13 mouse cellular contexts compared by ENCODE assay signal in the genomic region with DNA sequence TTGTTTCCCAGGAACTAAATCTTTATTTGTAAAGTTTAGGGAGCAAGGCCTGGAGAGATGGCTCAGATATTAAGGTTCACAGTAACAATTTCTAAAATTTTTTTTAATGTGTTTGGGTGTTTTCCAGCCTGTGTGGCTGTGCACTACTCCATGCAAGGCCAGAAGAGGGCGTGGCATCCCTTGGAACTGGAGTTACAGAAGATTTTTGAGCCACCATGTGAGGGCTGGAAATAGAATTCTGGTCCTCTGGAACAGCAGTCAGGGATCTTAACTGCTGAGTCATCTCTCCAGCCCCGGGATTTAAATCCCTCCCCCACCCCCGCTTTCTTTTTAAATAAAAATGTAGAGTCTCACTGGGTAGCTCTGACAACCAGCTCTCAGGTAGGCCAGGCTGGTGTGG. TPM values are rescaled to one million over a fixed set of nuclear protein-coding genes. Genes with fewer than 3 reads are reported as not detected.
DNase-seq lines count a peak whose midpoint lies in the region; ATAC-seq and TF ChIP-seq lines count a peak whose summit lies in the region.
"Had no signal": no experiment of that assay in that cellular context is flagged by ENCODE, and none has a peak within 500 bp of the region (broad histone marks: within the 10 kb centered on the region; RNA-seq: fewer than 3 reads in every experiment).

No protein-coding gene starts in this region.

- TF ChIP-seq CTCF in kidney, postnatal 0 days (IDR thresholded peaks at IDR 0.05; ENCODE audit: low read depth) = peak; percentile 27; the same call in 1 of the 2 replicates

- 0 out of 2 replicates have a peak overlapping the region, but pooled peaks have one; percentile 0 for H3K27ac ChIP-seq in embryonic facial prominence, embryonic 14.5 days (replicated peaks; ENCODE audit: low read depth, low read length)
- no peak overlapping the region for H3K27ac ChIP-seq in embryonic facial prominence, embryonic 10.5 days (replicated peaks)
- H3K27ac ChIP-seq in kidney, postnatal 0 days = peak overlapping the region; percentile 37
- H3K27ac ChIP-seq: forebrain, embryonic 12.5 days; limb, embryonic 13.5 days had no signal

- WGBS in embryonic facial prominence, embryonic 14.5 days = 48% methylated on average over 3 of the region's 3 CpGs
- WGBS in embryonic facial prominence, embryonic 10.5 days = 50% methylated on average over 3 of the region's 3 CpGs
- 36% methylated on average over 3 of the region's 3 CpGs for WGBS in kidney, postnatal 0 days

- H3K9ac ChIP-seq in embryonic facial prominence, embryonic 14.5 days (ENCODE audit: low read depth, low read length) = no peak overlapping the region
- H3K9ac ChIP-seq in kidney, postnatal 0 days (ENCODE audit: low read depth, low read length) = no peak overlapping the region
- H3K9ac ChIP-seq: forebrain, embryonic 12.5 days had no signal

- H3K4me3 ChIP-seq in embryonic facial prominence, embryonic 14.5 days (ENCODE audit: low read depth, low read length) = no peak overlapping the region
- H3K4me3 ChIP-seq in embryonic facial prominence, embryonic 10.5 days = no peak overlapping the region
- no peak overlapping the region for H3K4me3 ChIP-seq in kidney, postnatal 0 days (replicated peaks; ENCODE audit: low read depth, low read length)
- H3K4me3 ChIP-seq: forebrain, embryonic 12.5 days; limb, embryonic 13.5 days had no signal

- H3K36me3 ChIP-seq in embryonic facial prominence, embryonic 14.5 days (ENCODE audit: control insufficient read depth, insufficient read depth, low read length) = no peaks in the 10 kb centered on the region
- H3K36me3 ChIP-seq in embryonic facial prominence, embryonic 10.5 days (replicated peaks) = no peaks in the 10 kb centered on the region
- no peaks in the 10 kb centered on the region for H3K36me3 ChIP-seq in kidney, postnatal 0 days (ENCODE audit: insufficient read depth, low read length)
- H3K36me3 ChIP-seq: forebrain, embryonic 12.5 days; limb, embryonic 13.5 days had no signal

- H3K27me3 ChIP-seq in embryonic facial prominence, embryonic 14.5 days (replicated peaks; ENCODE audit: control insufficient read depth, insufficient read depth, low read length) = 0 out of 2 replicates have a peak, but pooled peaks cover 5% of the 10 kb centered on the region
- H3K27me3 ChIP-seq in embryonic facial prominence, embryonic 10.5 days (replicated peaks; ENCODE audit: low read depth, poor library complexity, severe bottlenecking) = peaks cover 51% of the 10 kb centered on the region
- no peaks in the 10 kb centered on the region for H3K27me3 ChIP-seq in kidney, postnatal 0 days (ENCODE audit: insufficient read depth, low read length)

- H3K4me1 ChIP-seq in embryonic facial prominence, embryonic 14.5 days (ENCODE audit: control insufficient read depth, insufficient read depth, low read length) = peaks cover 14% of the 10 kb centered on the region
- peaks cover 29% of the 10 kb centered on the region for H3K4me1 ChIP-seq in embryonic facial prominence, embryonic 10.5 days
- peaks cover 15% of the 10 kb centered on the region; the same call in 1 of the 2 replicates for H3K4me1 ChIP-seq in kidney, postnatal 0 days (replicated peaks; ENCODE audit: insufficient read depth, low read length)

- H3K9me3 ChIP-seq in embryonic facial prominence, embryonic 14.5 days (ENCODE audit: control insufficient read depth, low read length) = no peaks in the 10 kb centered on the region
- H3K9me3 ChIP-seq in embryonic facial prominence, embryonic 10.5 days = no peaks in the 10 kb centered on the region
- H3K9me3 ChIP-seq in kidney, postnatal 0 days (replicated peaks; ENCODE audit: low read length) = no peaks in the 10 kb centered on the region
- H3K9me3 ChIP-seq: forebrain, embryonic 12.5 days; limb, embryonic 13.5 days had no signal

- H3K4me2 ChIP-seq in embryonic facial prominence, embryonic 14.5 days (ENCODE audit: low read depth, low read length) = no peak overlapping the region
- no peak overlapping the region for H3K4me2 ChIP-seq in kidney, postnatal 0 days (ENCODE audit: low read length)
- H3K4me2 ChIP-seq: forebrain, embryonic 12.5 days had no signal

- DNase-seq in embryonic facial prominence, embryonic 14.5 days (ENCODE audit: low spot score) = peak; percentile 49
- DNase-seq in embryonic facial prominence, embryonic 10.5 days (ENCODE audit: low spot score) = no peak
- DNase-seq in kidney, postnatal 0 days (ENCODE audit: low spot score) = peak; percentile 49
- no peak for DNase-seq in kidney, postnatal 10 days
- peak; percentile 94 for DNase-seq in NIH3T3 (ENCODE audit: low read depth)
- peak; percentile 24 for DNase-seq in lung, postnatal 14 days
- DNase-seq in layer of hippocampus, postnatal 36 days = no peak
- no peak for DNase-seq in frontal cortex, postnatal 14 days (ENCODE audit: low spot score in 2 of 2)
- DNase-seq: right cerebral cortex, postnatal 14 days had no signal

- no peak for ATAC-seq in embryonic facial prominence, embryonic 14.5 days (ENCODE audit: low read depth)
- ATAC-seq in kidney, postnatal 0 days (replicated peaks; ENCODE audit: low FRiP score, low read depth) = no peak

RNA-seq across cellular contexts. Expression of a gene that starts 1.4 kb away (rescaled TPM):
- polyA plus RNA-seq in embryonic facial prominence, embryonic 14.5 days (2014; fragmentation: Nextera tagmentation; extraction: Ambion mirVana) = 27.1 and 30.3 TPM in 2 replicates
- polyA plus RNA-seq in embryonic facial prominence, embryonic 10.5 days (2016; fragmentation: Nextera tagmentation; extraction: Ambion mirVana) = 5.0 and 5.4 TPM in 2 replicates
- 28.0 and 35.5 TPM in 2 replicates for polyA plus RNA-seq in kidney, postnatal 0 days (2015; fragmentation: Nextera tagmentation; extraction: Ambion mirVana)
- total RNA-seq in layer of hippocampus, postnatal 36 days (2021) = 10 to 100 TPM; 20.4 to 22.2 TPM

RNA-seq across cellular contexts. Expression of a gene that starts 15.4 kb away (rescaled TPM):
- polyA plus RNA-seq in embryonic facial prominence, embryonic 14.5 days (2014; fragmentation: Nextera tagmentation; extraction: Ambion mirVana) = 216 and 228 TPM in 2 replicates
- polyA plus RNA-seq in embryonic facial prominence, embryonic 10.5 days (2016; fragmentation: Nextera tagmentation; extraction: Ambion mirVana) = 453 and 489 TPM in 2 replicates
- 131 and 149 TPM in 2 replicates for polyA plus RNA-seq in kidney, postnatal 0 days (2015; fragmentation: Nextera tagmentation; extraction: Ambion mirVana)
- 100 to 1,000 TPM; 216 to 229 TPM for total RNA-seq in layer of hippocampus, postnatal 36 days (2021)

RNA-seq across cellular contexts. Expression of a gene that starts 35.9 kb away (rescaled TPM):
- 10.4 and 10.8 TPM in 2 replicates for polyA plus RNA-seq in embryonic facial prominence, embryonic 14.5 days (2014; fragmentation: Nextera tagmentation; extraction: Ambion mirVana)
- 7.1 and 8.0 TPM in 2 replicates for polyA plus RNA-seq in embryonic facial prominence, embryonic 10.5 days (2016; fragmentation: Nextera tagmentation; extraction: Ambion mirVana)
- 3.5 and 4.3 TPM in 2 replicates for polyA plus RNA-seq in kidney, postnatal 0 days (2015; fragmentation: Nextera tagmentation; extraction: Ambion mirVana)
- total RNA-seq in layer of hippocampus, postnatal 36 days (2021) = 1 to 10 TPM; 3.9 to 5.0 TPM

RNA-seq across cellular contexts. Expression of a gene that starts 50.4 kb away (rescaled TPM):
- polyA plus RNA-seq in embryonic facial prominence, embryonic 14.5 days (2014; fragmentation: Nextera tagmentation; extraction: Ambion mirVana) = 10.4 and 10.5 TPM in 2 replicates
- 2.5 and 2.9 TPM in 2 replicates for polyA plus RNA-seq in embryonic facial prominence, embryonic 10.5 days (2016; fragmentation: Nextera tagmentation; extraction: Ambion mirVana)
- 4.8 and 5.1 TPM in 2 replicates for polyA plus RNA-seq in kidney, postnatal 0 days (2015; fragmentation: Nextera tagmentation; extraction: Ambion mirVana)
- 10 to 100 TPM; 18.4 to 18.6 TPM for total RNA-seq in layer of hippocampus, postnatal 36 days (2021)
- total RNA-seq: hematopoietic stem cell, adult 5-6 weeks; megakaryocyte progenitor cell, adult 5-6 weeks had no signal

RNA-seq across cellular contexts. Expression of a gene that starts 59.2 kb away (rescaled TPM):
- polyA plus RNA-seq in embryonic facial prominence, embryonic 14.5 days (2014; fragmentation: Nextera tagmentation; extraction: Ambion mirVana) = 10.1 and 13.4 TPM in 2 replicates
- 8.3 and 8.8 TPM in 2 replicates for polyA plus RNA-seq in embryonic facial prominence, embryonic 10.5 days (2016; fragmentation: Nextera tagmentation; extraction: Ambion mirVana)
- 14.5 and 14.7 TPM in 2 replicates for polyA plus RNA-seq in kidney, postnatal 0 days (2015; fragmentation: Nextera tagmentation; extraction: Ambion mirVana)
- 10 to 100 TPM; 13.1 to 17.8 TPM for total RNA-seq in layer of hippocampus, postnatal 36 days (2021)

Comparison
In these comparisons a context has a peak if more than half of its experiments do, and no peak if none do; other contexts are left out.
1. DNase-seq: peak in embryonic facial prominence, embryonic 14.5 days (single experiment), kidney, postnatal 0 days (single experiment), NIH3T3 (single experiment) and lung, postnatal 14 days (single experiment); none in embryonic facial prominence, embryonic 10.5 days (single experiment), kidney, postnatal 10 days (single experiment), layer of hippocampus, postnatal 36 days (0 of 2) and frontal cortex, postnatal 14 days (0 of 2).